Mouse (Mus musculus) testis, adult 2 months (tissue): ENCODE measurements around the gene Pwp2.
"Not testable (repeated sequence)": the region's sequence is repeated elsewhere in the genome, so short reads cannot be mapped to it uniquely, and the experiment has no call there.

Source experiments
- CTCF ChIP-seq: fragments of 200-500 bp; IDR thresholded peaks from 2 replicates; pipeline ENCODE4 v1.5.1; 2012; ENCODE audit warnings: low read depth, mild to moderate bottlenecking, inconsistent platforms, low read length, moderate library complexity; ENCODE audit not compliant: control insufficient read depth, insufficient read depth, insufficient replicate concordance
- POLR2A ChIP-seq: fragments of 200-500 bp; IDR thresholded peaks from 2 replicates; pipeline ENCODE4 v1.6.1; 2012; ENCODE audit warnings: low read depth, mild to moderate bottlenecking, inconsistent platforms, low read length, moderate library complexity; ENCODE audit not compliant: control insufficient read depth

GRCm38 (mm10) chr10:78124137-78124536 lies 60.8 kb downstream of the Pwp2 start:
- not testable (repeated sequence) for TF ChIP-seq CTCF, POLR2A
